Mouse (Mus musculus) ovary, postnatal 10 days (tissue): ENCODE results near the gene Gmppa.

ENCODE experiments used
- DNase-seq: peaks from one replicate; pipeline ENCODE4 v3.0.0; 2022; ENCODE audit warnings: low spot score

Gene Gmppa

DNA sequence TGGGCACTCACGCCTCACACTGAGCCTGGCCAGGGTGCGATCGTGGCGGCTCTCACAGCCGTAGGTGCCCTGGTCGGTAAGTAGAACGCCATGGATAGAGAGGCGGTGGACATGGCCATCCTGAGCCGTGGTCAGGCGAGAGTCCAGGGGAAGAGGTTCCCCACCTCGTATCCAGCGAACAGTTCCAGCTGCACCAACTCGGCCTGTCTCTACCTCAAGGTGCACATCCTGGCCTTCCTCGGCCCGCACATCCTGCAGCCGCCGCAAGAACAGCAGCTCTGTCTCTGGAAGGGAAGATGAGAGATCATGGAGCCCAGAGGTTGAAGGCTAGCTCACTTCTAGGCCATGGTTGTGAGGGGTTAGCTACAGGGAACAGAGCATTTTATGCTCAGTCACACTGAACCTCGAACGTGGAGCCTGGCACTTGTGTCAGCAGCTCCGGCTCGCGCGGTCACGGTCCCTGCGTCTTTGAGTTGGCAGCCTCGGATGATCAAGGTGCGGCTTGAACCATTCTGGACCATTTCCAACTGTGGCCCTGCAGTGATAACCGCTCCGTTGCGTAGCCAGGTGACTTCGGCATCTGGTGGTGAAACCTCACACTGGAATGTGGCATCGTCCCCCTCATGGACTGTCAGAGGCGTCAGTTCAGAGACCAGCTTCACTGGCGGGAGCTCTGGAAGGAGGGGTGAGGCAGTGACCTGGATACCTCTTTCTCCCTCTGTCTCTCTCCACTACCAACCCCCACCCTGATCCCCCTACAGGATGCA, 55.2 kb downstream of the Gmppa start:
- no peak for DNase-seq

DNA sequence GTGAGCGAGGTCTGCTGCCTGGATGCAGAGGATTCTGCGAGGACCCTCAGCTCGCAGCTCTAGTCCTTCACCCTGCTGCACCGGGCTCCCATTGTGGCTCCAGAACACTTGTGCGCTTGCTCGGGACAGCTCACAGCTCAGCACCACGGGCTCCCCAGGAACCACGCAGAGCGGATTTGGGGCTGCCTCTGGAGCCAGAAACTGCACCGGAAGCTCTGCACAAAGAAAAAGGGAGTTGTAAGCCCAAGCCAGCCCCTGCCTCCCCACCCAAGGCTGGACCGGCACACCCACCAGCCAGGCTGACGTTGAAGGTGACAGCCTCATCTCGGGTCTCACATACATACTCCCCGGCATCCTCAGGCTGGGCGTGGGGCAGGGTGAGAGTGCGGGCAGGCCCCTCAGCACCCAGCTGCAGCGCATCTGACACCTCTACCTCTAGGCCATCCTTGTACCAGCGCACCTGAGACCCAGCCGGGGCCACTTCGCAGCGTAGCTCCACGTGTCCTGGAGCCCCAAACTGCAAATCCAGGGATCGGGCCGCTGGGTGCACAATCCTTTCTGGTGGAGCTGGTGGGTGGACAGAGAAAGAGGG, 56.9 kb downstream of the Gmppa start:
- no peak for DNase-seq
